Mouse (Mus musculus) midbrain, postnatal 0 days (tissue): ENCODE measurements around the gene Ampd3. TPM values are rescaled to one million over a fixed set of nuclear protein-coding genes. Genes with fewer than 3 reads are reported as not detected.

Source experiments
- ATAC-seq: fragments of 200-750 bp; cut with Nextera tagmentation; 2 replicates; pipeline ENCODE4 v1.8.0; 2017; ENCODE audit warnings: moderate number of reproducible peaks, mild to moderate bottlenecking, moderate TSS enrichment, moderate library complexity; ENCODE audit not compliant: low FRiP score
- DNase-seq: peaks from one replicate; pipeline ENCODE4 v3.0.0-alpha.2; 2015; ENCODE audit warnings: low spot score
- H3K27ac ChIP-seq: fragments of 300-500 bp; sonication (generic); 2 replicates; pipeline ENCODE4 v1.5.1; 2014; ENCODE audit warnings: low read depth, mild to moderate bottlenecking, low read length, mixed read lengths
- H3K27me3 ChIP-seq: fragments of 300-500 bp; sonication (generic); 2 replicates; pipeline ENCODE4 v1.6.1; 2014; ENCODE audit warnings: low read length, control low read depth, mixed read lengths; ENCODE audit not compliant: insufficient read depth
- H3K36me3 ChIP-seq: fragments of 300-500 bp; sonication (generic); 2 replicates; pipeline ENCODE4 v1.6.1; 2014; ENCODE audit warnings: low read length, control low read depth, mixed read lengths; ENCODE audit not compliant: insufficient read depth
- H3K4me1 ChIP-seq: fragments of 300-500 bp; sonication (generic); 2 replicates; pipeline ENCODE4 v1.6.1; 2014; ENCODE audit warnings: mild to moderate bottlenecking, control low read depth, antibody characterized with exemption, low read length, mixed read lengths; ENCODE audit not compliant: insufficient read depth
- H3K4me2 ChIP-seq: fragments of 300-500 bp; sonication (generic); 2 replicates; pipeline ENCODE4 v1.6.1; 2014; ENCODE audit warnings: low read depth, mild to moderate bottlenecking, low read length, mixed read lengths; ENCODE audit not compliant: poor library complexity, severe bottlenecking
- H3K4me3 ChIP-seq: fragments of 300-500 bp; sonication (generic); 2 replicates; pipeline ENCODE4 v1.5.1; 2014; ENCODE audit warnings: low read depth, mild to moderate bottlenecking, low read length, moderate library complexity
- H3K9ac ChIP-seq: fragments of 300-500 bp; sonication (generic); replicated peaks from 2 replicates; pipeline ENCODE4 v1.6.1; 2014; ENCODE audit warnings: mild to moderate bottlenecking, low read length, moderate library complexity, mixed read lengths; ENCODE audit not compliant: poor library complexity, severe bottlenecking
- H3K9me3 ChIP-seq: fragments of 300-500 bp; sonication (generic); 2 replicates; pipeline ENCODE4 v1.6.1; 2016; ENCODE audit warnings: low read length, control low read depth
- CTCF ChIP-seq: IDR thresholded peaks from 2 replicates; pipeline ENCODE4 v1.5.1; 2016; ENCODE audit warnings: antibody characterized with exemption, mild to moderate bottlenecking
- WGBS: fragments of 180-500 bp; shearing (Covaris S2); extraction: QIAGEN DNeasy Blood & Tissue Kit; methylation state at CpG from one replicate; pipeline ENCODE4 v1.1.7; 2014; 5-methylcytosine and 5-hydroxymethylcytosine counted together
- polyA plus RNA-seq: library from polyadenylated mRNA; unstranded; fragments of >200 nt; fragmentation: Nextera tagmentation; extraction: Ambion mirVana; gene quantifications from 2 replicates; pipeline ENCODE4 v1.2.1, GENCODE M21; 2015
- total RNA-seq: library from RNA; depleted of rRNA; stranded (reverse); fragments of >200 nt; gene quantifications from 2 replicates; pipeline ENCODE4 v1.2.3, GENCODE M21; 2014

Gene Ampd3
- total and polyA plus RNA-seq, 2 experiments from 2014 or later = 13.2 to 20.6 TPM

DNA sequence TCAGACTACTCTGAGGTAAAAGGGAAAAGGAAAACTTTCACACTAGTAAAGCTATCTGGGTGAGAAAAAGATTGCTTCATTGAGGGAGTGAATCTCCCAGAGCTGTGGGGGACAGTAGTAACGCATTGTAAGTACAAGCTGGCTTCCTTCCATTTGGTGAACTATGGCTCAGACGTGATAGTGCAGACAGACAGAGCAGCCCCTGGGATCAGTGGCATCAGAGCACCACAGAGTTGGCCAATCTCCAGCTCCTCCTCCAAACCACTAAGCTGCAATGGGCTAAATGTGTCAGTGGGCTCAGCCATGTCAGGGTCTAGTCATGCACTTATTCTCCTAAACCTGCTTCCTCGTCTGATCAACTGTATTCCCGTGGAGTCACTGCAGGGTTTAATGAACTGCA, 55.6 kb downstream of the Ampd3 start:
- no peak overlapping the region for H3K4me2 ChIP-seq
- no peak overlapping the region for H3K27ac ChIP-seq
- no peak overlapping the region for H3K4me3 ChIP-seq
- ATAC-seq (no peak), DNase-seq (no peak)
- no peaks in the 10 kb centered on the region for H3K4me1 ChIP-seq
- no peak overlapping the region for H3K9ac ChIP-seq
- TF ChIP-seq CTCF = no peak
- H3K36me3 ChIP-seq = peaks cover 26% of the 10 kb centered on the region
- no peaks in the 10 kb centered on the region for H3K27me3 ChIP-seq
- H3K9me3 ChIP-seq = no peaks in the 10 kb centered on the region
- 71% methylated on average over 4 of the region's 4 CpGs for WGBS

DNA sequence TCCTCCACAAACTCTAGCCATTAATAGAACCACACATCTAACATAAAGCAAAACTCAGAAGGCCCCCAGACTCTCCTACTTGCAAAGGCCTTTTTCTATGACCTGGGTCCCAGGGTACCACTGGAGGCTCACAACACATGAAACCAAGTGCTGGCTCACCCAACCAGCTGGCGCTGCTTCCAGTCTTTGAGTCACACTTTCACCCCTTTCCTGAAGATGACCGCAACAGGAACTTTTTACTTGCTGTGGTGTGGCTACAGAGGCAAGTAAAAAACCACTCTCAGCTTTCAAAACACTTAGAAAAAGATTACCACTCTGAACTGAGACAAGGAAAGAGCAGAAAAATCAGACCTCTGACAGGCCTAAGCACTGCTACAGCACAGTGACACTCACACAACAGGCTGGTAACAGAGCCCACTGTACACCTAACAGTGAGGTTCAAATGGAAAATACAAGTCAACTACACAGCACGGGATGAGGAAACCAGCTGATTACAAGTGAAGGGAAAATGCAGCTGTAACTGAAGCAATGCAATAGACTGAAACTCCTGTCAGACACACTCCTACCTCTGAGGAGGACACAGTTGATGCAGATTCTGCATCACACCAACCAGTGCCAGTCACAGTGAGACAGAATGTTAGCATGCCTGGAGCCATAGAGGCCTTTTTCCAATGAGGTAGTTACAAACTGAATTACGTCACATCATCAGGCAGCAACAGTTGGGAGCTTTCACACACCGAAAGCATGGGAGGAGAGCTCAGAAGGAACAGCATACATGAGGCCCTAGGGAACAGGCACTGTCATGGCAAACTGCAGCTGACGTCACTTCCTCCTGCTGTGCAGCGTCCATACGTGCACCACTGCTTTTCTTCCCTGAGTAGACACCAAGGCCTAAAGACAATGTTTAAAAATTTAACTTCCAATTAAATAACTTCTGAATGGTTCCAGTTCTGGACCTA, 56.3 kb downstream of the Ampd3 start:
- Histone ChIP-seq H3K36me3 (peaks cover 32% of the 10 kb centered on the region), H3K9ac (no peak overlapping the region), H3K9me3 (no peaks in the 10 kb centered on the region), H3K4me3 (no peak overlapping the region), H3K27me3 (no peaks in the 10 kb centered on the region), H3K4me2 (no peak overlapping the region), H3K27ac (no peak overlapping the region), H3K4me1 (no peaks in the 10 kb centered on the region)
- TF ChIP-seq CTCF = no peak
- 91% methylated on average over 8 of the region's 8 CpGs for WGBS
- DNase-seq (no peak), ATAC-seq (no peak)

DNA sequence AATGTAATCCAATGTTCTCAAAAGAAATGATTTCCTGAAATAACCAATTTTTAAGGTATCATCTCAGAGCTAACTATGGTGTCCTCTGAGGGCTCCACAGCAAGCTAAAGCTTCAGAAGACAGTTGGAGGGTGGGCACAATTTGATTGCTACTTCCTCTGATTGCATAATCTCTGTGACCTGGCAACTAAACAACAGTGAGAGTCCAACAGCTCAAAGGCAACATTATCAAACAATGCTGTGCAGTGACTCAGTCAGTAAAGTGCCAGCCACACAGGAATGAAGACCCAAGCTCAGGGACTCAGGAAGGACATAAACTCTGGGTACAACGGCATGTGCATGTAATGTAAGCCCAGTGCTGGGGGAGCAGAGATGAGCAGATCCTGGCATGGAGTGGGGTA, 65.0 kb downstream of the Ampd3 start:
- ATAC-seq (no peak), DNase-seq (no peak)
- H3K4me1 ChIP-seq = no peaks in the 10 kb centered on the region
- peaks cover 20% of the 10 kb centered on the region for H3K36me3 ChIP-seq
- H3K9me3 ChIP-seq = no peaks in the 10 kb centered on the region
- no peak overlapping the region for H3K4me3 ChIP-seq
- no peak overlapping the region for H3K9ac ChIP-seq
- H3K27ac ChIP-seq = no peak overlapping the region
- no peak for TF ChIP-seq CTCF
- H3K4me2 ChIP-seq = no peak overlapping the region
- H3K27me3 ChIP-seq = no peaks in the 10 kb centered on the region
- WGBS = 97% methylated on average over 1 of the region's 1 CpGs

DNA sequence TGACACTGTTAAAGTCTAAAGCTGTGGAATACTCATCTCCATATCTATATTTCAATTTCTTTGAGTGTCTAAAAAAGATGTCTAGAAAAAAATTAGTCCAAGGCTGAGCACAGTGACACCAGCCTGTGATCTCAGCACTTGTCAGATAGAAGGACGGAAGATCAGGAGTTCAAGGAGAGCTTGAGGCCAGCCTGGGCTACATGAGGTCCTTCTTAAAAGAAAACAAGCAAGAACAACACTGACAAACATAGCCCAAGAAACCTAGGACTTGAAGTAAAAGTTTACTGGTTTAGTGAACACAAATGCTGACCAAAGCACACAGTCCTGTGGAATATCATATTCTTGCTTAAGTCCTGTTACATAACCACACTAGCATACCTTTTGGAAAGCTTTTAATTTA, 66.0 kb downstream of the Ampd3 start:
- ATAC-seq = no peak
- Histone ChIP-seq H3K4me2 (no peak overlapping the region), H3K9ac (no peak overlapping the region), H3K27me3 (no peaks in the 10 kb centered on the region), H3K36me3 (peaks cover 17% of the 10 kb centered on the region), H3K27ac (no peak overlapping the region), H3K4me3 (no peak overlapping the region), H3K9me3 (no peaks in the 10 kb centered on the region), H3K4me1 (no peaks in the 10 kb centered on the region)
- DNase-seq = no peak
- WGBS = 97% methylated on average over 1 of the region's 1 CpGs
- no peak for TF ChIP-seq CTCF

DNA sequence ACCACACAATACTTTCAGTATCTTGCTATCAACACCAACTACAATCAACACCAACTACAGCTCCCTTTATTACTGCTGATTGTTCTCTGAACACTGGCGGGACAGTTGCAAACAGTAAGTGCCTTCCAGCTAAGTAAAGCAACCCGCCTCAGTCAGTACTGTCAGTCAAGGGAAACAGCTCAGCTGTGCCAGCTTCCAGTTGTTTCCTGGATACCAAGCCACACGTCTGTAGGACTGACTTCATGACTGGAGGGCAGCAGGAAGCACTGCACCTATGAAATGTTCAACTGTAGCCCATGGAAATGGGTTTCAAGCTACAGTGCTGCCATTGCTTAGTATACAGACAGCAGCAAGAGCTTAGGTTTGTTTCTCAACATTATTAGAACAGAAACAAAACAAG, 66.5 kb downstream of the Ampd3 start:
- 67% methylated on average over 3 of the region's 3 CpGs for WGBS
- no peak for TF ChIP-seq CTCF
- ATAC-seq = no peak

DNA sequence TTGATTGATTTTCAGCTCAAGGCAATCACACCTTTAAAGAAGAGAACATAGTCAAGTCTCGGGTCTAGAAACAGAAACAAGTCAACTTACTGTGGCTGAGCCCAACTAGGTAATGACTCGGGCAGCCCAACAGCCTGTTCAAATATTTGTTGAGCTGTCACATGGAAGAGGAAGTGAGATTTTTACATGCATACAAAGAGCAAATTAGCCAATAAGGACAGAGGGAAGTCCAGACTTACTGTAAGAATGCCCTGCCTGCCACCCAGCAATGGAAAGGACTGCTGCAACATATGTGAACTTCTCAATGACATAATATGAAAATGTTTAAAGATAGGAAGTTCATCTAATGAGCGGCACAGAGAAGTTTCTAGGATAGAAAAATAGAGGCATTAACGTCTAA, 72.3 kb downstream of the Ampd3 start:
- ATAC-seq (no peak), DNase-seq (no peak)
- Histone ChIP-seq H3K27me3 (no peaks in the 10 kb centered on the region), H3K4me1 (no peaks in the 10 kb centered on the region), H3K4me2 (no peak overlapping the region), H3K9ac (no peak overlapping the region), H3K9me3 (no peaks in the 10 kb centered on the region), H3K27ac (no peak overlapping the region), H3K36me3 (no peaks in the 10 kb centered on the region; the same call in 1 of the 2 replicates), H3K4me3 (no peak overlapping the region)
- no peak for TF ChIP-seq CTCF
- WGBS = 89% methylated on average over 4 of the region's 4 CpGs

More for the DNA sequence above, 66.5 kb downstream of the Ampd3 start:
- DNase-seq = no peak
- Histone ChIP-seq H3K4me2 (no peak overlapping the region), H3K9me3 (no peaks in the 10 kb centered on the region), H3K36me3 (peaks cover 13% of the 10 kb centered on the region), H3K9ac (no peak overlapping the region), H3K27me3 (no peaks in the 10 kb centered on the region), H3K27ac (no peak overlapping the region), H3K4me1 (no peaks in the 10 kb centered on the region), H3K4me3 (no peak overlapping the region)
